Mouse (Mus musculus) embryo, embryonic 11.5 days (tissue): Measurements from ENCODE around the gene Rasal3.

Source experiments
- DNase-seq: peaks from one replicate; pipeline ENCODE4 v3.0.0-alpha.2; 2012; ENCODE audit warnings: low read depth, low spot score

The Rasal3 gene

DNA sequence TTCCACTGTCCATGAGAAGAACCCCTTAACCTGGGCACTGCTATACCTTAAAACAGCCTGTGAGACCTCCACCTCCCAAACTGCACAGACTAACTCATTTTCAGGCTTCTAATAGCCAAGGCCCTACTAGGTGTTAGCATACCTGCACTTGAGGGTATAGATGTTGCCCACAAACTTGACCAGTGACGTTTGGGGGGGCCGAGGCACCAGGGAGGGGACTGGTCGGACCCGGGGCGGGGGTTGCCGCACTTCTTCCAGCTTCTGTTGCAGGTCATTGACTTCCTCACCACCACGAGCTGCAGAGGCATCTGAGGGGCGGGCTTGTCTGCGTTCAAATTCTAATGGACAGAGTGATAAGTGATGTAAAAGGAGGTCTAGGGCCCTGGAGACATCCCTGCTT, 47.1 kb downstream of the Rasal3 start:
- DNase-seq, result no peak

DNA sequence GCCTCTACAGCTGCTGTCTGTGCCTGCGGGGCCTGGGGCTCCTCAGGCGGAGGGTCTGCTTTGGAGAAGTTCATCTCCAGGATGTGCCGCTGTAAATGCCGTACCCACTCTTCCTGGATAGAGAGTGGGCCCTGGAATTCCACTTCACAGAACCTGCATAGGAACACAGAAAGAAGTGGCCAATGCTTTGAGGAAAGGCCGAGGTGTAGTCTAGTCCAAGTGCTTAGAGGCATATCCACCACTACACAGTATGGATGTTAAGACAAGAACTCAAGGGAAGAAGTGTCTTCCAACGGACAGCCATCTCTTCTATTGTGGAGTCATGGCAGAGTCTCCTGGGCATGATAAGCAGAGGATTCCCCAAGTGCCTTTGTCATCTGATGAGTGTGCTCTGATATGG, 48.4 kb downstream of the Rasal3 start:
- DNase-seq, result no peak

DNA sequence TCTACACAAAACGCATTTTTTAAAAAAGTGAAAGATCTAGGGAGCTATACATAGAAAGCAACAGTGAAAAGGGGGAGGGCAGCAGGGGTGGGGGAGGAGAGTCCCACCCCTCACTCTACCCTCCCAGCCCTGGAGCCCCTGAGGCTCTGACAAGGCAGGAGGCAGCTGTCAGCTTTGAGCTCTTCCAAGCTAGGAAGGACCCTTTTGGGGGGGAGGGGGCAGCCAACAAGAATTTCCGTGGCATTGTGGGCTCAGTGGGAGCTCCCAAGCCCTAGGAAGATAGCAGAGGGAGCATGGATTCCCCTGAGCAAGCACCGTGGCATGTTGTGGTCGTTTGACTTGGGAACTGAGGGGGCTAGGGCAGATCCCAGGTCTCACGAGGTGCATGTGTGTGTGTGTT, 49.2 kb downstream of the Rasal3 start:
- no peak for DNase-seq

DNA sequence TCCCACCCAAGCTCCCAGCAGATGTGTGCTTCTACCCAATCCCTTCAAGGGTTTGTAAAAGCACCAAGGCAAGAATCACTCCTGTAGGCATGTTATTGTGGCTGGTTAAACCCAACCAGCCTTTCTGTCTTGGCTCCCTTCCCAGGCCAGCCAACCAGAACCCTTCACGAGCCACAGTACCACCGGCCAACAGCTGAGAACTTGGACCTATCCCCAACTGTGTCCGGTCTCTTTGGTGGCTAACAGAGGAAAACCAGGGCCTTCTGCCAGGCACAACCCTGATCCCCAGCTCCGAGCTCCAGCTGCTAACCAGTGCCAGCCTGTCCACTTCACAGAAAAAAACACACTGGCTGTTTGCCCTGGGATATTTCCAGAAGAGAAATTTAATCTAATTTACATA, 49.7 kb downstream of the Rasal3 start:
- no peak for DNase-seq

DNA sequence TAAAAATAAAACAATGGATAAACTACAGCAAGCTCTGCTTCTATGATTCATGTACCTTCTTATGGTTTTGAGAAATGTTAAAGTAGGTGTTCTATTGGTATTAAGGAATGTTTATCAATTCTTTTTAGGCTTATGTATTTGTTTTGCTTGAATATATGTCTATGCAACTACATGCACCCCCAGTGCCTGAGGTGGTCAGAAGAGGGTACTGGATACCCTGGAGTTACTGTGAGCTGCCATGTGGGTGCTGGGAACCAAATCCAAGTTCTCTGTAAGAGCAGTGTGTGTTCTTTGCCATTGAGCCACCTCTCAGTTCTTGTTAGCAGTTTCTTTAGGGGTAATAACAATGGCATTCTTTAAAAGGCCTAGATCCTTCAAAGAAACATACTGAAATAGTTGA, 51.7 kb downstream of the Rasal3 start:
- DNase-seq, result no peak

DNA sequence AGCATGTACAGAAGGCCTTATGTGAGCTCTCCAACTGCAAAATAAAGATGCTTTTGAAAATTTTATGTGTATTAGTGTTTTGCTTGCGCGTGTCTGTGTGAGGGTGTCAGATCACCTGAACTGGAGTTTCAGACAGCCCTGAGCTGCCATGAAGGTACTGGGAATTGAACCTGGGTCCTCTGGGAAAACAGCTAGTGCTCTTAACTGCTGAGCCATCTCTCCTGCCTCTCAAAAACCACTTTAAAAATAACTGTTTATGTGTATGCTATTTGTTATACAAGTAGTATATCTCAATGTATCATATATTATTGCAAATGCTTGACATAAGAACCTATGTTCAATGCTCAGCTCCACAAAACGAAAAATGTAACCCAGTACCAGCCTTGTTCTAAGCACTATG, 52.1 kb downstream of the Rasal3 start:
- DNase-seq, result no peak

DNA sequence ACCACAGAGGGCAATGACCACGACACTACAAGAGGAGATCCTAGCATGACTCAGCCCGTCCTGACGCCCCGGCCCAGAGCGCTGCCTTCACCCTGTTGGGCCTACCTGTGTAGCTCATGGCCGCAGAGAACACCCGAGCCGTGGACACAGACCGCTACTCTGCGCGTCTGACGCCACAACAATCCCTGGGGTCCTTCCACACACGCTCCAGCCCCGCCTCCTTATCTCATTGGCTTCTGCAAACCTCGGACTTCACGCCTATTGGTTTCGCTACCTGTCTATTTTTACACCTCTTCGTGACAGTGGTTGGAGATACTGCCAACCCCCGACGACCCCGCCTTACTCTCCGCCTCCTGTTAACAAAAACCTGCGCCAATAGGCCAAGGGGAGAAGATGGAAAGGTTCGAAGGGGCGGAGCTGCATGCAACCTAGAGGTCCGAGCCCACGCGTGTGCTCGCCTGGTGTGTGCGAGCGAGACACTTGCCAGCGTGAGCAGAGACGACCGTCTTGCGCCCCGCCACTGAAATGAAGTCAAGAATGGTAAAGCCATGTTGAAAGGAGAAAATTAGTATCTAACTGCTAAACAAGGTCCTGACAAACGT, 52.9 kb downstream of the Rasal3 start, which contains the start of gene Akap8l:
TSS of gene Akap8l (minus strand) at position 226 of the 602 bp plus-strand sequence.
- peak; percentile 95 for DNase-seq

DNA sequence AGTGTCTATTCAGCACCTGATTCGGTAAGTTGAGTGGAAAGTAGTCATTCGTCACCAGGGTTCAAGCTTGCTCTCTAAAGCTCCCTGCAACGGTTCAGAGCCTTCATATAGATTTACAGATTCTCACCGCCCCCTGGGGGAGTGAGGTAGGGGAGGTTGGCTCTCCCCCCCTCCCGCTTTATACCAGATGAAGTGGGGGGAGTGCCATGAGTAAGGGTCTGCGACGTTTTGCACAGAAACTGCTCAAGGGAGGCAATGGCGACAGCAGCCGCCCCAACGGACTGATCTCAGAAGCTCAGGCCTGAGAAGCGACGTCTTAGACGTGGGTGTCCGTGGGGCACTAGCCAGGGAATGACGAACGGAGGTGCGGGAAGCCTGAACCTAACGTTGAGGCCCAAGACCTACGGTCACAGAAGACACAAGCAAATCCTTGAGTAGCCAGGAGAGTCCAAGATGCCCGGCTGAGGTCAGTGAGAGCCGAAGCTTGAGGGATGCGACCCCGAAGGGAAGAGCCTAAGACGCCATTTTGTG, 53.5 kb downstream of the Rasal3 start:
- no peak for DNase-seq

DNA sequence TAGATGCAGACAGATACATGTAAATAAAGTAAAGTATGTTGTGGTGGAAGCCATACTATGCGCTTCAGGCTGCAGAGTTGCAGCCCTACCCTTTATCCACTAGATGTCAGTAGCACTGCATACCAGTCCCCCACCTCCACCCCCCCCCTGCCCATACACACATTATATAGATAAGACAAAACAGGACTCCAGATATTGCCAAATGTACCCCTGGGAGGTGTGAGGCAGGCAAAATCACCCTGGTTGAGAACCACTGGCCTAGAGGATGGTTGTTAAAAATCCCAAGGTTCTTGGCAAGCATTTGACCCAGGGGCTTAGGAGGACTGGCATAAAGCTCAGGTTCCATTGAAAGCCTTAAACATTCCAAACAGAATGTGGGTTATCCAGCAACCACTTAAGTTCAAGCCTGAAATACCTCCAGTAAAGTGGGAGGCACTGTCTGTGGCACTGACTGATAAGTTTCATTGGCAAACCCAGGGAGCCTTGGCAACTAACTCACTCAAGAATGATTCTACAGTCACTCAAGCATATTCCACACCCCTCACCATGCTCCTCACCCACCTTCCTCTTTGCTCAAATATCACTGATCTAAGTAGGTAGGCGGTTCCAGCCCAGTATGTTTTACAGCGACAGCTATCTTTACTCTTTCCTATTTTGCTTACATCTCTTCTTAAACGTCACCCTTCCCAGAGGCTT, 54.2 kb downstream of the Rasal3 start:
- DNase-seq, result no peak

DNA sequence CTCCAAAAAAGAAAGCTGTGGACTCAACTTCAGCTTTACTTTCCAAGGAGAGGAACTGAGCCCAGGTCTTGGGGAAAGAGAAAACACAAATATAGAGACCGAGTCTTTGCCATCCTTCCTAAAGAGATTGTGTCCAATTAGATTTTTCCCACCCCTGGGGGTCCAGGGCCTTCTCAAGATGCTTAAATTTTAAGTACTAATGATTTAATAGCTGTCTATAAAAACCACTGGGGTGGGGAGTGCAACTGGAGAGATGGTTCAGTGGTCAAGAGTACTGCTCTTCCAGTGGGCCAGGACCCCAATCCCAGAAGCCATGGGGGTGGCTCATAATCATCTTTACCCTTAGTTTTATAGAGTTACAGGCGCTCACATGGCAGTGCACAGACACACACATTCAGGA, 55.0 kb downstream of the Rasal3 start:
- DNase-seq, result no peak

DNA sequence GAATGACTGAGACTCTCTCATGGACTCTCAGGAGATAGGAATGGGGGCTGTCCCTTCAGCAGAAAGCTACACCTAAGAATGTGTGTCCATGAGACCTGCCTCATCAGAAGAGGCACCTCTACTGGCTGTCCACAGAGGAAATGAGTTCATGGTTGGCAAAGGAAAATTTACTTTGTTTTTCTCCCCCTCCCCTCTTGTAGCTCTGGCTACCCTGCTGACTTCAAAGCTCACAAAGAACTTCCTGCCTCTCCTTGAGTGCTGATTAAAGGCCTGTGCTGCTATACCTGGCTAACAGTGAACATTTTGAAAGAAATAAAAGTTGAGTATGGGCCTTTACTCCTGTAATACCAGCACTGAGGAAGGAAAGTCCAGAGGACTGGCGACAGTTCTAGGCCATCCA, 62.3 kb downstream of the Rasal3 start:
- DNase-seq, result no peak
